Mouse (Mus musculus): ENCODE measurements around the gene Pcgf1.

Pcgf1 gene

DNA sequence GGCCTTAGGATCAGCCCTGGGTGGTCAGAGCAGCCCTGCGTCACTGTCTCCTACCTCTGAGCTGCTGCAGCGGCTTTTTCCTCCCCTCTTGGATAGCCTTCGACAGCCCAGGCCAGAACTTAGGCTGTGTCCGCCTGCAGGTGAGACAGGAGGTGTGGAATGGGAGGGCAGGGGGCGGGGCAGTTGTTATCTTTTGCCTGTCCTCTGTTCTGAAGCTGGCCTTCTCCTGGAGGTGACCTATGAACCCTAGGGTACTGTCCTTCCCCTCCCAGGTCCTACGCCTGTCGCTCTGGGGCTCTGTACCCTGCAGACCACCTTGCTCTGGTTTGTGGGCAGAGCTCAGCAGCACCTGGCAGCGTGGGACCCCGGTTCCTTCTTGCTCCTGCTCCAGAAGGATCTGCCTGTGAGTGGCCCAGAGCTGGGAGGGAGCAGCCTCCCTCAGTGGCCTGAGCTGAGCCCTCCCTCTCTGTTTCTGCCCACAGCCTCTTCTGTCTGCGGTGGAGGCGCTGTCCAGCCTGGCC is 25.5 kb downstream of the Pcgf1 start:
- DNase-seq = no peak

GRCm38 (mm10) chr6:83104158-83104557 is 26.5 kb downstream of the Pcgf1 start:
- DNase-seq = no peak

DNA sequence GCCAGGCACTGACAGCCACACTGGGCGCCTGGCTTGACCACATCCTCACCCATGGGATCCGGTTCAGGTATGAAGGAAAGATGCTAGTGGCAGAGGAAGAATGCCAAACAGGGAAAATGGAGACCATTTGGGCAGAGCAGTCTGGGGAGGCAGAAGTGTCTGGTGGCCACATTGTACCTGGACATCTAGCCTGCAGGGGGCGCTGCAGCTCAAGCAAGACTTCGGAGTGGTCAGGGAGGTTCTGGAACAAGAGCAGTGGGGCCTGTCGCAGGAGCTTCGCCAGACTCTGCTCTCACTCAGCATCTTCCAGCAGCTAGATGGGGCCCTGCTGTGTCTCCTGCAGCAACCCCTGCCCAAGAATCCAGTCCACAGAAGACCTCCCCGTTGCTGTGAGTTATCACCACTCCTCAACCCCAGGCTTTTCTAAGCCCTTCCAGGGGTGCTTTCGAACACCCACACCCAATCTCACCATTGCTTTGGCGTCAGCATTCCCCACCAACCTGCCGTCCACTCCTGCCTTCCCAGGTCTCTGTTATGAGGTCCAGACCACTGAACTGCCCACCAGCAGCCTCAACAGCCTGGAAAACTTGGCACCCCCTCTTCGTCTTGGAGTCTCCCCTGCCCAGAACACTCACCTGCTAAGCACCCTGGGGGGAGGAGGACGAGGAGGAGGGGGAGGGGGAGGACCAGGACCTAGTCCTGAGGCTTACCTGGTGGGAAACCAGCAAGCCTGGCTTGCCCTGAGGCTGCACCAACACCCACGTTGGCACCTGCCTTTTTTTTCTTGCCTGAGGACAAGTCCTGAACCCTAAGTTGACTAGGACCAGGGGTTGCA is 30.1 kb downstream of the Pcgf1 start:
- peak; percentile 74 to 82 for DNase-seq

GRCm38 (mm10) chr6:83108762-83109668 is 31.3 kb downstream of the Pcgf1 start, which contains the start of gene Mrpl53:
TSS of gene Mrpl53 (plus strand) at chr6:83109040.
- DNase-seq = peak; percentile 79 to 84

- no peak for DNase-seq
These were observed 34.0 kb downstream of the Pcgf1 start for GRCm38 (mm10) chr6:83111510-83112136.

DNA sequence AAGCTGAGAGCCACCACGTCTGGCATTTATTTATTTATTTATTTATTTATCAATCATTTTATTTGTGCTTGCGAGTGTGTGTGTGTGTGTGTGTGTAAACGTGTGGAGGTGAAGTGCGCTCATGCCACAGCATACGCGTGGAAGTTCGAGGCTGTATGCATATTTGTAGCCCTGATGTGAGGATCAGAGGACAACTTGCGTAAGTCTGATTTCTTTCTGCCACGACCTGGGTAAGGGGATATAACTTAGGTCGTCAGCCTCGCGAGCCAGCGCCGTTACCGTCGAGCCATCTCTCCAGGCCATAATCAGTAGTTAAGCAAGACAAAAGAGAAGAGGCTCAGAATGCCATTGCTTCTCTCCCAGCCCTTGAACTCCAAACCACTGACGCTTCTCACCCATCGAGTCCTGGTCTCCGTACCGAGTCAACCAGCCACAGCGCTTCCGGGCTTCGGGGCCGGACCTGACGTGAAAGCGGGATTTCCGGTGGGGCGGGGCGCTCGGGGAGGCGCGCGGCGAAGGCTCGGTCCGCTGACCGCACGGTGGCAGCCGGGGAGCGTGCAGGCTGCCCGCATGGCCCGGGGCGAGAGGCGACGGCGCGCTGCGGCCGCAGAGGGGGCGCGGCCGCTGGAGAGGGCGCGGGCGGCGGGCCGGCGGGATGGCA is 37.5 kb downstream of the Pcgf1 start, which contains the start of gene Mogs:
Gene Mogs, plus strand, starts transcription at position 486 of the 661 bp plus-strand sequence.
- peak; percentile 90 to 94 for DNase-seq

GRCm38 (mm10) chr6:83115682-83116372 is 38.2 kb downstream of the Pcgf1 start:
- no peak for DNase-seq

DNA sequence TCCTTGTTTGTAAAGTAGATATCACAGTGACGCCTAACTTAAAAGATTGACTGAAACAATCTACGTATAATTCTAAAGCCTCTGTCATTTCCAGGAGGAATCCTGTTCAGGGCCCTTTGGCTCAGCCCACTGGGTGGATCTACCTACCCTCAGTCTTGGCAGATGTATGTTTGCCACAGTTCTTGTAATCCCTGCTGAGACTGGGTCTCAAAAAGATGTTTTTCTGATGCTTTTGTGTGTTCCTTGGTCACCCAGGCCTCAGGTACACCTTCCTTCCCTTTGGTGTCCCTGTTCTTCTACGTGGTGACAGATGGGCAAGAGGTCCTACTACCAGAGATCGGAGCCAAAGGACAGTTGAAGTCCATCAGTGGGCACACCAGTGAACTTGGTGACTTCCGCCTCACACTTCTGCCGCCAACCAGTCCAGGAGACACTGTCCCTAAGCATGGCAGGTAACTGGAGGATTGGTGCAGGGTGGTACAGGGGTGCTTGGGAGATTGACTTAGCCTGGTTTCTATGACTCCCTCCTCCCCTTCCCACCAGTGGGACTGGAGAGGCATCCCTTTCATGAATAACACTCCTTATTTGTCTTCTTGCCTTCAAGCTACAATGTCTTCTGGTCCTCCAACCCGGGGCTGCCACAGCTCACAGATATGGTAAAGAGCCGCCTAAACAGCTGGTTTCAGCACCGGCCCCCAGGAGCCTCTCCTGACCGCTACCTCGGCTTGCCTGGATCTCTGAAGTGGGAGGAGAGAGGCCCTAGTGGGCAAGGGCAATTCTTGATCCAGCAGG is 38.9 kb downstream of the Pcgf1 start:
- DNase-seq = no peak

DNA sequence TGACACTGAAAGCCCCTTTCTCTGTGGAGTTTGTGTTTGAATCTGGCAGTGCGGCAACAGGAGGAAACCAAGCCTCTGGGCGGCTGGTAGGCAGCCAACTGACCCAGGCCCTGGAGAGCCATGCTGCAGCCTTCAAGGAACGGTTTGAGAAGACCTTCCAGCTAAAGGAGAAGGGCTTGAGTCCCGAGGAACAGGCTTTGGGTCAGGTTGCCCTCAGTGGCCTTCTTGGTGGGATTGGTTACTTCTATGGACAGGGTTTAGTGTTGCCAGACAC is 39.4 kb downstream of the Pcgf1 start:
- DNase-seq = no peak

DNA sequence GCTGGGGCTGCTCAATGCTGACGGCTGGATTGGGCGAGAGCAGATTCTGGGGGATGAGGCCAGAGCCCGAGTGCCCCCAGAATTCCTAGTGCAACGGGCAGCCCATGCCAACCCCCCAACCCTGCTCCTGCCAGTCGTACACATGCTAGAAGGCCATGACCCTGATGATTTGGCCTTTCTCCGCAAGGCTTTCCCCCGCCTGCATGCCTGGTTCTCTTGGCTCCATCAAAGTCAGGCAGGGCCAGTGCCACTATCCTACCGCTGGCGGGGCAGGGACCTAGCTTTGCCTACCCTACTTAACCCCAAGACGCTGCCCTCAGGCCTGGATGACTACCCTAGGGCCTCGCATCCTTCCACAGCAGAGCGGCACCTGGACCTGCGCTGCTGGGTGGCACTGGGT is 39.9 kb downstream of the Pcgf1 start:
- no peak for DNase-seq

- no peak for DNase-seq
These were observed 40.7 kb downstream of the Pcgf1 start for GRCm38 (mm10) chr6:83118369-83118768.

GRCm38 (mm10) chr6:83118825-83119733 is 41.4 kb downstream of the Pcgf1 start:
- DNase-seq = no peak

DNA sequence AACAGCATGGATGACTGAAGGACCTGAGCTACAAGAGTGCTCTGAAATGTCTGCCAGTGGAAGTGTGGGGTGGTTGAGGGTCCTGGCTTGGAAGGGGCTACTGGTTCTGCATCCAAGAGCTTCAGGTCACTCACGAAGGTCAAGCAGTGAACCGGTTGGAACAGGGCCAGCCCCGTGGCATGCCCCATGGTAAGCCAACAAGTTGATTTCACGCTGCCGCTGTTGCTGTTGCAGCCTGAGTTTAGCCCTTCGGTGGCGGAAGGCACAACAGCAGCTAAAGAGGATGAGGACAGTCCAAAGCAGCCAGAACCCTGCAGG is 42.0 kb downstream of the Pcgf1 start:
- DNase-seq = no peak

DNA sequence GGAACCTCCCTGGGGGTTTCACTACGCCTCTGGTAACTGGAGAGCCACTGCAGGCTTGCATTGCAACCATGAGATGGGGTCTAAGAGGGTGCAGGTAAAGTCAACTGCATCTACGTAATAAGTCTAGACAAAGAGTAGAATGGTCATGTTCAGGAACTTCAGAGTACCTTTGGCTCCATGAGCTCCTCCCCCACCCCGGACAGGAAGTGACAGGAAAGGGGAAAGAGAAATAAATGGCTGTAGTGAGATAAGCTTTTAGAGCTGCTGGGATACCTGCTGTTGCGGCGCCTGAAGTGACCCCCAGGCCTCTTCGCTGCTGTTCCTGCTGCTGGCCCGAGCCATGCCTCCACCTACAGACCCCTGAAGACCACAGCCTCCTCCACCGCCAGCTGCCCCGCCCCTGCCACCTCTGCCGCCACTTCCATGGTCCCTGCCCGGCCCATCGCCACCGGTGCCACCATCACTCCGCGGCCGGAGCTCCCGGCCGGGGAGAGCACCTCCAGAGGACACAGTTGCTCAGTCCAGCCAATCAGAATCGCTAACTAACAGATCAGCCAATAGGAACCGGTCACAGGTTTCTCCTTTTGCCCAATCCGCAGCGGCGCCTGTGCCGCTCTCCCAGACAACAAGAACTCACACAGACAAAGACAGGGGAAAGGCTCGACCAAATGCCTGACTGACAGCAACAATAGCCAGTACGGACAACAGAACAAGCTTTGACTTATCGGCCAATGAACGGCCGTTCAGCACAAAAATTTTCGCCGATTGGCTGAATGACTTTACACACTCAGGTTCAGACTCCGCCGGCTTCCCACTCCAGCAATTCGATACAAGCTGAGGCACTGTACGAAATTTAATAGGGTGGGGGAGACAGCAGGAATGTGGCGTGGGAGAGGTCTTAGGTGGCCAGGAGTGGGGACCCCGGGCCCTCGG is 43.5 kb downstream of the Pcgf1 start, which contains the start of gene Wbp1:
Gene Wbp1, minus strand, starts transcription at position 630 of the 933 bp plus-strand sequence.
- peak; percentile 97 to 99 for DNase-seq

GRCm38 (mm10) chr6:83121863-83122710 is 44.4 kb downstream of the Pcgf1 start:
- DNase-seq = no peak

DNA sequence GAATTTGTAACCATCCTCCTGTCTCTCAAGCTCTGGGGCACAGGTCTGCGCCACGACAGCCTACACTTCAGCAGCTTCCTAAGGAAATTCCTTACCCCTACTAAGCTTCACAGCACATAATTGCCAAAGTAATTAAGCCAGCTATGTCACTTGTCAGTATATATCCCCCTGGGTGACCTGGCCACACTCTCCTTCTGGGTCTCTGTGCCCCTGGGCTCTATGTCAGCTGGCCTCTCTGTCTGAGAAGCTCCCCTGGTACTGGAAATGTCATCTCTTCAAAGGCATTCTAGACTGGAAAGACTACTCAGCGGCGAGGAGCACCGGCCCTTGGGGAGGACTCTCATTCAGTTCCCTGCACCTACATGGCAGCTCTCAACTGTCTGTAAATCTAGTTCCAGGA is 45.3 kb downstream of the Pcgf1 start:
- DNase-seq = no peak

DNA sequence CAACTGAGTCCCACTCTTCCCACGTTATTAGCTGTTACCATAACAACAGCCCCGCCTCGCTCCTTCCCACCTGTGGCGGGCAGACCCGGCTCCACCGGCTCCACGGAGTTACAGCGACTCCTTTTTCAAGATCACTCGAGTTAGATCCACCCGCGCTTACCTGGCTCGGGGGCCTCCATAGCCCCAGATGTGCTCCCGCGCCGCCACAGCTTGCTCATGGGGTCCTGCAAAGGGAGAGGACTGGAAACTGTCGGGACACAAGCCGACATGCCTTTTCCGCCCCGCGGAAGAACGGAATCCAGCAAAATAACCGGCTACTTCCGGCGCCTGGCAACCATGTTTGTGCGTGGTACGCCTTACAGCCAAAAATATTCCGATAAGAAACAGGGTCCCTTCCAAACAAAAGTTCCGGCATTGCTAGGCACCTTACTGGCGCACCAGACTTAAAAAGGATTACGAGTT is 47.2 kb downstream of the Pcgf1 start:
- peak; percentile 93 to 94 for DNase-seq

DNA sequence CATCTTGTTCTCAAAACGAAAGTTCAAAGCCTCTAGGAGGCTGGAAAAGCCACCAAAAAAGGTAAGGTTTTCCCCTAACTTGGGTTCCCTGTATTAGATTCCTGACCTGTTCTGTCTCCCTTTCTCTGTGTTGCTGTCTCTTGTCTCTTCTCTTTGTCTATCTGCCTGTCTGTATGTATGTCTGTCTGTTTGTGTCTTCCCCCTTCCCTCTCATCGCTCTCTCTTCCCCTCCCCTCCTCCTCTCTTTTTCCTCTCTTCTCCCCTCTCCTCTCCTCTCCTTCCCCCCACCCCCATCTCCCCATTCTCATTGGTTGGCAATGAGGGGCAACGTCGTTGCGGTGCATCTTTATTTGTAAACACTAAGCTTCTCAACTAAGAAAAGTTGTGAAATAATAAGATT is 47.7 kb downstream of the Pcgf1 start, which contains the start of gene Ino80b:
Gene Ino80b, minus strand, starts transcription at position 101 of the 400 bp plus-strand sequence.
- no peak for DNase-seq

All from kidney, adult 8-10 months (tissue).